Mouse (Mus musculus) CH12F3 (cell line): Measurements from ENCODE around the gene Foxr2.

Experiments used
- in situ Hi-C: fragments of 300-500 bp; cut with MboI; formaldehyde crosslinking; loops from 2 replicates; pipeline ENCODE4 v1.14.3; 2020; ENCODE audit warnings: low sequenced_read_pairs

The Foxr2 gene

GRCm38 (mm10) chrX:153118486-153118885 is at the start of gene Foxr2:
Gene Foxr2, plus strand, starts transcription at chrX:153118786.
- in situ Hi-C loops = no loop called here

- in situ Hi-C loops = no loop called here
These were observed 427 bp downstream of the Foxr2 start for GRCm38 (mm10) chrX:153119013-153119412.

- in situ Hi-C loops = no loop called here
These were observed 21.3 kb downstream of the Foxr2 start, which contains the start of gene Rragb for GRCm38 (mm10) chrX:153139734-153140515. Gene Rragb, plus strand, starts transcription at chrX:153139981.

GRCm38 (mm10) chrX:153142656-153143055 is 24.1 kb downstream of the Foxr2 start:
- in situ Hi-C loops = no loop called here

DNA sequence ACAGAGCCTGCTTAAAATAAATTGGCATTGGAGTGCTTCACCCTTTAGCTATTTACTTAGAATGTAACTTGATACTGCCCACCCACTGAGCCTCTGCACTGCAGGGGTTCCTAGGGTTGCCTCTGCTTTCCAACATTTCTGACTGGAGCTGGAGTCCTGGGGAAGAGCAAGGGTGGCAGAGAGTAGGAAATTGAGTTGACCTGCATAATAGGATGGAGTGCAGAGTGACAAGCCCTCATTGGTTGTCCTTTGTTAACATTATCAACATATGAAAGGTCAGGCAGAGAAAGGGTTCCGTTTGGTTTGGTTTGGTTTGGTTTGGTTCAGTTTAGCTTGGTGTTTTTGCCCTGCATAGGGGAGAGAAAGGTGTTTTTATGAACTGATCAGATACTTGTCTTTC is 33.2 kb downstream of the Foxr2 start:
- in situ Hi-C loops = no loop called here

- in situ Hi-C loops = no loop called here
These were observed 36.7 kb downstream of the Foxr2 start for GRCm38 (mm10) chrX:153155322-153155721.

DNA sequence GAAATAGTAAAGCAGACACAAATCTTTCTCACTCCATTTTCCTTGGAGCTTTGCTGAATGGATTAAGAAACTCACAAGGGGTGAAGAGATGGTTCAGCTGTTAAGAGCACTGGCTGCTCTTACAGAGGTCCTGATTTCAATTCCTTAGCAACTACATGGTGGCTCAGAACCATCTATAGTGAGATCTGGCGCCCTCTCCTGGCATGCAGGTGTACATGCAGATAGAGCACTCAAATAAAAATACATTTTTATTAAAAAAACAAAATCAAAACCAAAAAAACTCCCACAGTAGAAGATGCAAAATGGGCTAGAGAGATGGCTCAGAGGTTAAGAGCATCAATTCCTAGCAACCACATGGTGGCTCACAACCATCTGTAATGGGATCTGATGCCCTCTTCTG is 56.2 kb downstream of the Foxr2 start:
- in situ Hi-C loops = no loop called here

- in situ Hi-C loops = no loop called here
These were observed 63.6 kb downstream of the Foxr2 start for GRCm38 (mm10) chrX:153182221-153182620.
